Mouse (Mus musculus) testis, adult 2 months (tissue): ENCODE results near the gene Abca12.

Experiments used
- CTCF ChIP-seq: fragments of 200-500 bp; IDR thresholded peaks from 2 replicates; pipeline ENCODE4 v1.5.1; 2012; ENCODE audit warnings: low read depth, mild to moderate bottlenecking, inconsistent platforms, low read length, moderate library complexity; ENCODE audit not compliant: control insufficient read depth, insufficient read depth, insufficient replicate concordance
- POLR2A ChIP-seq: fragments of 200-500 bp; IDR thresholded peaks from 2 replicates; pipeline ENCODE4 v1.6.1; 2012; ENCODE audit warnings: low read depth, mild to moderate bottlenecking, inconsistent platforms, low read length, moderate library complexity; ENCODE audit not compliant: control insufficient read depth

- TF ChIP-seq POLR2A (no peak), CTCF (no peak)
Measured at GRCm38 (mm10) chr1:71196191-71196590, 218.5 kb downstream of the Abca12 start.
